Mouse (Mus musculus): Measurements from ENCODE around the gene Vipr1.

- no peak for TF ChIP-seq POLR2A (IDR thresholded peaks at IDR 0.05; ENCODE audit: low read depth, low read length)
- peak; percentile 81; the same call in 1 of the 2 replicates for TF ChIP-seq CTCF (IDR thresholded peaks at IDR 0.05; ENCODE audit: extremely low read depth, insufficient read length, insufficient replicate concordance, low read depth, low read length)
Measured at GRCm38 (mm10) chr9:121679549-121679948, 37.0 kb downstream of the Vipr1 start.
